Comparison of ENCODE assay signal across 26 mouse cellular contexts in genomic region chr2:35419243-35419642, GRCm38 (mm10). TPM values are rescaled to one million over a fixed set of nuclear protein-coding genes. Genes with fewer than 3 reads are reported as not detected.
DNase-seq lines count a peak whose midpoint lies in the region; ATAC-seq lines count a peak whose summit lies in the region.
"Had no signal": no experiment of that assay in that cellular context is flagged by ENCODE, and none has a peak within 500 bp of the region (broad histone marks: within the 10 kb centered on the region; RNA-seq: fewer than 3 reads in every experiment).

No protein-coding gene starts in this region.

- no peak overlapping the region for H3K9ac ChIP-seq in liver, embryonic 11.5 days (ENCODE audit: low read depth, low read length)
- no peak overlapping the region for H3K9ac ChIP-seq in liver, embryonic 12.5 days
- H3K9ac ChIP-seq in liver, embryonic 16.5 days (ENCODE audit: low read depth, low read length): no peak overlapping the region
- H3K9ac ChIP-seq: forebrain, embryonic 13.5 days; heart, embryonic 15.5 days; hindbrain, embryonic 14.5 days had no signal

- no peak overlapping the region for H3K4me3 ChIP-seq in liver, embryonic 11.5 days (ENCODE audit: low read depth, low read length)
- H3K4me3 ChIP-seq in liver, embryonic 12.5 days: no peak overlapping the region
- H3K4me3 ChIP-seq in liver, embryonic 16.5 days (ENCODE audit: low read depth, low read length): no peak overlapping the region
- H3K4me3 ChIP-seq: embryonic facial prominence, embryonic 10.5 days; forebrain, embryonic 13.5 days; heart, adult 2 months; heart, embryonic 15.5 days; hindbrain, embryonic 10.5 days had no signal

- ATAC-seq in liver, embryonic 11.5 days (replicated peaks; ENCODE audit: low FRiP score): peak; percentile 54; the same call in 1 of the 2 replicates
- peak; percentile 74 for ATAC-seq in liver, embryonic 12.5 days
- ATAC-seq in liver, embryonic 16.5 days (ENCODE audit: low read depth): peak; percentile 74
- ATAC-seq in granulocyte monocyte progenitor cell, adult 5-6 weeks (replicated peaks; ENCODE audit: poor library complexity, severe bottlenecking): no peak
- ATAC-seq: CD4-positive, CD25-positive, alpha-beta regulatory T cell, adult 4 months; forebrain, embryonic 13.5 days had no signal

- H3K4me2 ChIP-seq in liver, embryonic 11.5 days: no peak overlapping the region
- peak overlapping the region; percentile 43; the same call in 1 of the 2 replicates for H3K4me2 ChIP-seq in liver, embryonic 12.5 days
- H3K4me2 ChIP-seq in liver, embryonic 16.5 days (ENCODE audit: low read depth, low read length): peak overlapping the region; percentile 18; the same call in 1 of the 2 replicates
- H3K4me2 ChIP-seq: forebrain, embryonic 13.5 days; heart, embryonic 11.5 days; heart, embryonic 15.5 days; hindbrain, embryonic 14.5 days had no signal

- H3K9me3 ChIP-seq in liver, embryonic 11.5 days (ENCODE audit: control insufficient read depth, low read length): no peaks in the 10 kb centered on the region
- H3K9me3 ChIP-seq in liver, embryonic 12.5 days (replicated peaks): peaks cover 7% of the 10 kb centered on the region; the same call in 1 of the 2 replicates
- no peaks in the 10 kb centered on the region for H3K9me3 ChIP-seq in liver, embryonic 16.5 days (replicated peaks; ENCODE audit: control insufficient read depth, low read length)
- H3K9me3 ChIP-seq: forebrain, embryonic 13.5 days had no signal

- no peaks in the 10 kb centered on the region for H3K27me3 ChIP-seq in liver, embryonic 11.5 days (replicated peaks; ENCODE audit: control insufficient read depth, insufficient read depth, low read length)
- no peaks in the 10 kb centered on the region for H3K27me3 ChIP-seq in liver, embryonic 12.5 days (replicated peaks)
- no peaks in the 10 kb centered on the region for H3K27me3 ChIP-seq in liver, embryonic 16.5 days (ENCODE audit: control insufficient read depth, insufficient read depth, low read depth, low read length)
- H3K27me3 ChIP-seq: forebrain, embryonic 13.5 days; heart, embryonic 15.5 days had no signal

- no peak for DNase-seq in liver, embryonic 11.5 days (ENCODE audit: low spot score)
- DNase-seq in liver: no peak
- no peak for DNase-seq in frontal cortex, postnatal 10 days (ENCODE audit: low spot score in 2 of 2)
- DNase-seq in thymus, postnatal 36 days: no peak
- DNase-seq: adrenal gland, adult 8-10 months; adrenal gland, postnatal 36 days; B cell, adult 2 months; cerebellum, adult 2 months; cerebellum, postnatal 10 days; gastrocnemius, postnatal 10 days; heart, adult 2 months had no signal

- peaks cover 22% of the 10 kb centered on the region for H3K4me1 ChIP-seq in liver, embryonic 11.5 days (replicated peaks; ENCODE audit: control insufficient read depth, insufficient read depth, low read length)
- H3K4me1 ChIP-seq in liver, embryonic 12.5 days: peaks cover 84% of the 10 kb centered on the region
- peaks cover 46% of the 10 kb centered on the region for H3K4me1 ChIP-seq in liver, embryonic 16.5 days (ENCODE audit: control insufficient read depth, low read depth, low read length)
- H3K4me1 ChIP-seq: embryonic facial prominence, embryonic 10.5 days; forebrain, embryonic 13.5 days; hindbrain, embryonic 10.5 days had no signal

- WGBS in liver, embryonic 11.5 days: 84% methylated on average over 3 of the region's 4 CpGs
- 87% methylated on average over 4 of the region's 4 CpGs for WGBS in liver, embryonic 12.5 days (ENCODE audit: insufficient replicate concordance)
- 60% methylated on average over 4 of the region's 4 CpGs for WGBS in liver, embryonic 16.5 days (ENCODE audit: insufficient replicate concordance)

- H3K36me3 ChIP-seq in liver, embryonic 11.5 days (ENCODE audit: control insufficient read depth, insufficient read depth, low read length): peaks cover 22% of the 10 kb centered on the region
- peaks cover 58% of the 10 kb centered on the region for H3K36me3 ChIP-seq in liver, embryonic 12.5 days
- peaks cover 20% of the 10 kb centered on the region for H3K36me3 ChIP-seq in liver, embryonic 16.5 days (ENCODE audit: control insufficient read depth, insufficient read depth)

- H3K27ac ChIP-seq in liver, embryonic 11.5 days (ENCODE audit: low read depth, low read length): peak overlapping the region; percentile 23; the same call in 1 of the 2 replicates
- peak overlapping the region; percentile 75 for H3K27ac ChIP-seq in liver, embryonic 12.5 days
- H3K27ac ChIP-seq in liver, embryonic 16.5 days (ENCODE audit: low read length): peak overlapping the region; percentile 86
- H3K27ac ChIP-seq: embryonic facial prominence, embryonic 10.5 days; forebrain, embryonic 13.5 days; heart, adult 2 months; heart, embryonic 15.5 days; hindbrain, embryonic 10.5 days; hindbrain, embryonic 14.5 days had no signal

RNA-seq across cellular contexts. Expression of gene 4930402F06Rik, which starts 22.3 kb away (rescaled TPM):
- not detected in 2 replicates for polyA plus RNA-seq in liver, embryonic 11.5 days (2014; fragmentation: Nextera tagmentation; extraction: Ambion mirVana)
- not detected in 2 replicates for polyA plus RNA-seq in liver, embryonic 12.5 days (2016; fragmentation: Nextera tagmentation; extraction: Ambion mirVana)
- not detected in 2 replicates for polyA plus RNA-seq in liver, embryonic 16.5 days (2015; fragmentation: Nextera tagmentation; extraction: Ambion mirVana)
- not detected in 2 replicates for total RNA-seq in granulocyte monocyte progenitor cell, adult 5-6 weeks (2014; fragmentation: Nextera tagmentation)
- not detected in 2 replicates for total RNA-seq in granulocyte monocyte progenitor cell, adult 5-6 weeks (2017)
- total RNA-seq: adrenal gland, adult 8-10 months; adrenal gland, postnatal 36 days; G1E; gastrocnemius, postnatal 10 days; gastrocnemius, postnatal 4 days; heart, adult 2 months; heart, postnatal 25 days had no signal
- polyA plus RNA-seq: brain, embryonic 14.5 days; CD4-positive, CD25-positive, alpha-beta regulatory T cell, adult 4 months; cerebellum, adult 2 months; embryonic facial prominence, embryonic 10.5 days; embryonic facial prominence, embryonic 14.5 days; forebrain, embryonic 13.5 days; G1E; heart, adult 2 months; heart, embryonic 11.5 days; heart, embryonic 15.5 days; hindbrain, embryonic 10.5 days; hindbrain, embryonic 14.5 days had no signal

RNA-seq across cellular contexts. Expression of gene Ggta1, which starts 43.8 kb away (rescaled TPM):
- 18.6 and 19.5 TPM in 2 replicates for polyA plus RNA-seq in liver, embryonic 11.5 days (2014; fragmentation: Nextera tagmentation; extraction: Ambion mirVana)
- polyA plus RNA-seq in liver, embryonic 12.5 days (2016; fragmentation: Nextera tagmentation; extraction: Ambion mirVana): 12.7 and 13.0 TPM in 2 replicates
- polyA plus RNA-seq in liver, embryonic 16.5 days (2015; fragmentation: Nextera tagmentation; extraction: Ambion mirVana): 9.1 and 9.6 TPM in 2 replicates
- 37.2 and 49.6 TPM in 2 replicates for total RNA-seq in granulocyte monocyte progenitor cell, adult 5-6 weeks (2014; fragmentation: Nextera tagmentation)
- 72.8 and 82.4 TPM in 2 replicates for total RNA-seq in granulocyte monocyte progenitor cell, adult 5-6 weeks (2017)

RNA-seq across cellular contexts. Expression of gene 4930568D16Rik, which starts 51.7 kb away (rescaled TPM):
- not detected in 2 replicates for polyA plus RNA-seq in liver, embryonic 11.5 days (2014; fragmentation: Nextera tagmentation; extraction: Ambion mirVana)
- not detected in 2 replicates for polyA plus RNA-seq in liver, embryonic 12.5 days (2016; fragmentation: Nextera tagmentation; extraction: Ambion mirVana)
- not detected in 2 replicates for polyA plus RNA-seq in liver, embryonic 16.5 days (2015; fragmentation: Nextera tagmentation; extraction: Ambion mirVana)
- total RNA-seq in granulocyte monocyte progenitor cell, adult 5-6 weeks (2014; fragmentation: Nextera tagmentation): not detected in 2 replicates
- not detected in 2 replicates for total RNA-seq in granulocyte monocyte progenitor cell, adult 5-6 weeks (2017)
- total RNA-seq: adrenal gland, adult 8-10 months; adrenal gland, postnatal 36 days; gastrocnemius, postnatal 10 days; gastrocnemius, postnatal 4 days; heart, adult 2 months; heart, postnatal 25 days had no signal
- polyA plus RNA-seq: brain, embryonic 14.5 days; CD4-positive, CD25-positive, alpha-beta regulatory T cell, adult 4 months; cerebellum, adult 2 months; embryonic facial prominence, embryonic 10.5 days; embryonic facial prominence, embryonic 14.5 days; forebrain, embryonic 13.5 days; G1E; heart, adult 2 months; heart, embryonic 11.5 days; heart, embryonic 15.5 days; hindbrain, embryonic 10.5 days; hindbrain, embryonic 14.5 days had no signal

Comparison
In these comparisons a context has a peak if more than half of its experiments do, and no peak if none do; other contexts are left out.
1. H3K27ac ChIP-seq: peak in every context shown above with its lines; median percentile 86 in liver, embryonic 16.5 days; 75 in liver, embryonic 12.5 days; 23 in liver, embryonic 11.5 days.